Mouse (Mus musculus): ENCODE measurements around the gene Tbx1.
A peak's percentile ranks its signal among the peaks of the same experiment; 100 is the strongest.

The Tbx1 gene

GRCm38 (mm10) chr16:18588738-18589055, 1.8 kb downstream of the Tbx1 start:
- DNase-seq (ENCODE audit: extremely low read depth, low read depth) = no peak

DNA sequence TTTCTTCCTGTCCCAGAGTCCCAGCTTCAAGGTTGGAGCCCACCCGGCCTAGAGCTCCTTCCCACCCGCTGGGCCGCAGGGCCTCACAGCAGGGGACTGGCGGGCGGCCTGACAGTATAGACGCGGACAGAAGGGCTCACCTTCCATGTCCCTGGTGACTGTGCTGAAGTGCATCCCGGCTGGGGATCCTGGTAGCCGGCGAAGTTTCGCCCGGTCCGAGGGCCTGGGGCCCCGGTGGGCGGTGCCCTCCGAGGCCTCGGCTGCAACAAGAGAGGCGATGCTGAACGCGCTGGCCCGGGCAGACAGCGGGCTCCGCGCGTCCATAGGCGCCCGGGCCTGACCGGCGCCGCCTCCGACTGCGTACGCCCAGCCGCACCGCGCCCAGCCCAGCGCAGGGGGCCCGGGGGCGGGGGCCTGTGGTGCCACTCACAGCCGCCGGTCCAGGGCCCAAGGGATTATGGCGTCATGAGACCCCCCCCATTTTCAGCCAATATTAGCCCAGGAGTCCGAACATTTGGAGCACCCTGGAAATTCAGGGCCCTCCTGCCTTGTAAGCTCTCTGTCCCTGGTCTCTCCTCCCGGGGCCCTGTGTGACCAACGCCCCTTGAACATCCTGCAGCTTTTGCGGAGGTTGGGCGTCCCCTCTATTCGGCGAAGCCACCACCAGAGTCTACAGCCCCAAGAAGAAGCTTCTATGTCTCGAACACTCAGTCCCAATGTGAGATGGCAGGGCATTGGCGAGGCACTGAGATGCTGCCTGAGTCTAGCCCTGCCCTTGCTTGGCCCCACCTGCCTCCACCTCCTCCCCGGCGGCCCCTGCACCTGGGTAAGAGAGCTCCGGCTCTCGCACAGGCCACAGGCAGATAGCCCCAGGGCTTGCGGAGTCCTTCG, 2.4 kb downstream of the Tbx1 start:
- no peak for DNase-seq (ENCODE audit: extremely low read depth, low read depth)

GRCm38 (mm10) chr16:18586906-18587546, 3.4 kb downstream of the Tbx1 start:
- no peak for DNase-seq (ENCODE audit: extremely low read depth, low read depth)

GRCm38 (mm10) chr16:18586076-18586905, 4.2 kb downstream of the Tbx1 start:
- DNase-seq (ENCODE audit: extremely low read depth, low read depth) = no peak

- no peak for DNase-seq (ENCODE audit: extremely low read depth, low read depth)
Observed at GRCm38 (mm10) chr16:18585676-18586075, 4.8 kb downstream of the Tbx1 start.

- DNase-seq (ENCODE audit: extremely low read depth, low read depth) = no peak
Observed at GRCm38 (mm10) chr16:18584901-18585510, 5.5 kb downstream of the Tbx1 start.

- no peak for DNase-seq (ENCODE audit: extremely low read depth, low read depth)
Observed at GRCm38 (mm10) chr16:18583673-18584357, 6.7 kb downstream of the Tbx1 start.

GRCm38 (mm10) chr16:18583169-18583568, 7.3 kb downstream of the Tbx1 start:
- DNase-seq (ENCODE audit: extremely low read depth, low read depth) = no peak

DNA sequence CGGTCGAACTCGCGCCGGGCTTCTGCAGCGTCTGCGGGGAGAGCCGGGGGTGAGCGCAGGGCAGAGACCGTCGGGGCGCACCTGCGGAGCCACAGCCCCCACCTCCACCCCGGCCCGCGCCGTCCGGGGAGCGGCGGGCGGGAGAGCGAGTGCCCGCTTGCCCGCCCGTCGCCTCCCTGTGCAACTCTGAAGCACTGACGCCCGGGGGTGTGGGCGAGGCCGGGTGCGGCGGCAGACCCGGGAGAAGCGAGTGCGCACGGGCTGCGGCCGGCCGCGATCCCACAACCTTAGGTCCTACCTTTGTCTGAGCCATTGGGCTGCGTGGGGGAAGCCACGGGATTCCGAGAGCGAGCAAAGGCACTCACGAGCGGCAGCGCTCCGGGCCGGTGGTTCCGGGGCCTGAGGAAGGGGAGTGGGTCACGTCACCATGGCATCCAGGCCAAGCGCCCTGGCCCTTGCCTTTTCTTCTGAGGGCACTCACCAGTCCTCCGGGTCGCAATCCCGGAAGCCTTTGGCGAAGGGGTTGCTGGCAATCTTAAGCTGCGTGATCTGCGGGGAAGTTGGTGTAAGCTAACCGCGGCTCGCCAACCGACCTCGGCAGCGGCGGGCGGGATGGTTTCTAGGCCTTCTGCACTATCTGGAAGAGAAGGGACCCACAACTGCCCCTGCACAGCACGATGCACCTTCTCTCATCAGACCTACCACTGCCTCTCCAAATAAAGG, 7.9 kb downstream of the Tbx1 start:
- no peak for DNase-seq (ENCODE audit: extremely low read depth, low read depth)

GRCm38 (mm10) chr16:18581623-18582205, 8.8 kb downstream of the Tbx1 start:
- no peak for DNase-seq (ENCODE audit: extremely low read depth, low read depth)

- DNase-seq (ENCODE audit: extremely low read depth, low read depth) = no peak
Observed at GRCm38 (mm10) chr16:18581050-18581622, 9.3 kb downstream of the Tbx1 start.

- DNase-seq (ENCODE audit: extremely low read depth, low read depth) = no peak
Observed at GRCm38 (mm10) chr16:18580389-18580788, 10.1 kb downstream of the Tbx1 start.

DNA sequence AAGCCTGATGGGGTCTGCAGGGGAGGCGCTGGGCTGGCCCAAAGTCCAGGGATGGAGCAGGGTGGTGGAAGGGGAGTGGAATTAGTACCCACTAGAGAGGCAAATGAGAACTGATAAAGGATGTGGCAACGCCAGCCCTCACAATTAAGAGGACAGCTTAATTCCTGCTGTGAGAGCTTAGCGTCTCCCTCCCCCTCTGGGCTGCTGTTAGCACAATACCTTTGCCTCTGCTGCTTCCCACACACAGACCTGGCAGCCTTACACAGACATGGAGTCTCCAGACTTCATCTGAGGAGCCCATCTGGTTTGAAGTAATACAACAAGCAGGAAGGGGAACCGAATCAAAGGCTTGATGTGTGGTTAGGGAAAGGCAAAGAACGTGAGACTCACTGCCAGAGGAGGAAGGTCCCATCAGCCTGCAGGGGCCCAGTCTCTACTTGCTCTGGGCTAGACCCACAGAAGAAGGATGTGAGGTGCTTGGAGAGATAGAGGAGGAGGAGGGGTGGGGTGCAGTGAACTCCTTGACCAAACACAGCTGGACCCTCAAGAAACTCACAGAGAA, 12.8 kb downstream of the Tbx1 start:
- DNase-seq (ENCODE audit: extremely low read depth, low read depth) = peak; percentile 21

GRCm38 (mm10) chr16:18577071-18577470, 13.4 kb downstream of the Tbx1 start:
- peak; percentile 7 for DNase-seq (ENCODE audit: extremely low read depth, low read depth)

GRCm38 (mm10) chr16:18574196-18574595, 16.3 kb downstream of the Tbx1 start:
- DNase-seq (ENCODE audit: extremely low read depth, low read depth) = no peak

DNA sequence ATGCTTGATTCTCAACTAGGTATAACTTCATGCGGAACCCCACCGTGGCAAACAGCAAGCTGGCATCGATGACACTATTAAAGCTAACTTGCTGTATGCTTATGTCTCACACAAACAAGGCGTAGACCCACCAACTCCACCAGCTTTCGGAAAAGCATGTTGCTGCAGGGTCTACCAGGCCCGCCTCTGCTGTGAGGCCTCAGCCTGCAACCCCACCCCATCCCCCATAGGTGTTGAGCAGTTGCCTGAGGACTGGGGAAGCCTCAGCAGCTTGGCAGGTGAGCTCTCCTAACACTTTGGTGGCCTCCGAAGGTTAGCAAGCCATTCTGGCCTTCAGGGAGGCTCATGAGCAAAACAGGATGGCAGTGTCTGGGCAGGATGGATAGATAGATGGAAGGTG, 21.9 kb downstream of the Tbx1 start:
- no peak for DNase-seq (ENCODE audit: extremely low read depth, low read depth)

DNA sequence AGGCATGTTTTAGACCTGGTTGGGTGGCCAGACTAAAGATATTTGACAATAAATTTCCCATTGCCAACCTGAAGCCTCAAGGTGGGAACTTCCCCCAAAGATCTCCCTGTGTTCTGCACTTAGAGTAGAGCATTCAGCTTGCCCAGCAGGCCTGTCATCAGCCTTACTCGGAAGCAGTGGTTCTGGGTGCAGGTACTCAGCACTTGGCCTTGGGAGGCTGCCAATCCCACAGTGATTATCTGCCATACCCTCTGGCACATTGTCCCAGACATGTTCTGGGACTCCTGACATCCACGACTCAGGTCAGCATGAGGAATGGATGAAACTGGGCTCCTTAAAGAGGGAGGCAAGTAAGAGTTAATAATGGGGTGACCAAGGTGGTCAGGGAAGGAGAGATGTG, 26.0 kb downstream of the Tbx1 start:
- DNase-seq (ENCODE audit: extremely low read depth, low read depth) = no peak

DNA sequence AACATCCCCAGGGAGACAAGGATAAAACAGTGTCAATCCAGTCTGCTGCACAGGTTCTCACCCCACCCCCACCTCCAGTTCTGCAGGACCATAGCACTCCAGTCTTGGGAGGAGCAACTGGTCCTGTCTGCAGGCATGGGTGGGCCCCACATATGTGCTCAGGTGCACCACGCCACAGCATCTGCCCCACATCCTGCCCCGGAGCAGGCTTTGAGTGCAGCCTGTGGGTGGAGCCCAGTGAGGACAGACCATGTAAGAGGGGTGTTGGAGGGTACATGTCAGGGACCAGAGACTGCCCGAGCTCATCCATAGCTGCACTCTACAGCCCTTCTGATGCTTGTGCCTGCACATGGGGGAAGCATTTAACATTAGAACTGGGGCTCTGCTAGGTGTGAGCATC, 34.0 kb downstream of the Tbx1 start:
- DNase-seq (ENCODE audit: extremely low read depth, low read depth) = no peak

DNA sequence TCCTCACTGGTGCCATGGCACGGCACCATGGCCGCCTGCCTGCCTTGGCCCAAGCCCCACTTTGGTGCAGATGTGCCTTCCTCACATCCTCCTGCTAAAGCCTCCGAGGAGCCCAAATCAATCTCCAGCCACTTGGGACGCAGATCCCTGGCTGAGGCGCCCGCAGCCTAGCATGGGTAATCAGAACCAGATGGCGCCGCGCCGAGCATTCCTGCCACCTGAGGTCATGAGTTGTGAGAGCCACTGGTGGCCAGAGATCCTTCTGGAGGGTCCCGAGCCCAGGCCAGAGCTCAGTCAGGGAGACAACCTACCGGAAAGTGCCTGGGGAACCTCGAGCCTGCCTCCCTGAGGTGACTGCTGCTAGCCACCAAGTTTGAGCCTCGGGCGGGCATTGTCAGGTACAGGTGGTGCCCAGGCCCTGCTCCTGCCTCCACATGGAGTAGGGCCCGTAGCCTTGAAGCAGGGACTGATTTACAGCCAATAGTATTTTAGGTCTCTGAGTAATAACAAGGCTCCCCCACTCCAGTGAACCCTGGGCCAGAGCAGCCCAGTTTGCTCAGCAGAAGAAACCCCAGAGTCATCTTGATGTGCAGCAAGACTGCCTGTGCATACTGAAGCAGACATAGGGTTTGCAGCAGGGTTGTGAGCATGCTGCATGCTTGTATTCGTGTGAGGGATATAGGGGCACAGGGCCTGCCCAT, 35.1 kb downstream of the Tbx1 start:
- no peak for DNase-seq (ENCODE audit: extremely low read depth, low read depth)
